Mouse (Mus musculus): ENCODE results near the gene Magi1.

DNA sequence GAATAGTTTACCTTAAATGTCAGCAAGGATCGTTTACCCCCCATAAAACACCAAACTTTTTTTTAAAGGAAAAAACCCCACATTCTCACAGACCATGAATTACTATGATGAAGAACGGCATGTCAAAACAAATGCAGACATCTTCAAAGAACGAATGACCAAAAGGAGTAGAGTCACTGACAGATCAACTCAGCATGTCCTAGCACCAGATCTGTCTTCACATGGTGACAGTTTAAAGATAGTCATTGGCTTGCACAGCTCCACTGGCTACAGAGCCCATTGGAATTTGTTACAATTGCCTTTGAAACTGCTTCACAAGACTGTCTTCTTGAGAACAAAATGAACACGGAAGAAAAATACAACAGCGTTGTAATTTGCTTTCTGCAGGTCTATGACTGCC lies 212.0 kb downstream of the Magi1 start:
- TF ChIP-seq CTCF (IDR thresholded peaks at IDR 0.05; ENCODE audit: borderline replicate concordance, control insufficient read depth, extremely low read depth, insufficient read depth, low read length, poor library complexity) (no peak), POLR2A (IDR thresholded peaks at IDR 0.05; ENCODE audit: control insufficient read depth, extremely low read depth, insufficient read depth, low read length, poor library complexity) (no peak)

Measured in thymus, adult 2 months (tissue).